Mouse (Mus musculus) lung, embryonic 15.5 days (tissue): Measurements from ENCODE around the gene Onecut1. TPM values are rescaled to one million over a fixed set of nuclear protein-coding genes. Genes with fewer than 3 reads are reported as not detected.

Experiments used
- ATAC-seq: fragments of 200-750 bp; cut with Nextera tagmentation; 2 replicates; pipeline ENCODE4 v1.8.0; 2017; ENCODE audit warnings: moderate number of reproducible peaks, borderline replicate concordance; ENCODE audit not compliant: low FRiP score, low TSS enrichment; ENCODE audit errors: extremely low read depth
- H3K27ac ChIP-seq: fragments of 300-500 bp; sonication (generic); 2 replicates; pipeline ENCODE4 v1.5.1; 2015; ENCODE audit warnings: moderate library complexity, mild to moderate bottlenecking, inconsistent platforms
- H3K27me3 ChIP-seq: fragments of 300-500 bp; sonication (generic); 2 replicates; pipeline ENCODE4 v1.6.1; 2015; ENCODE audit warnings: inconsistent platforms
- H3K36me3 ChIP-seq: fragments of 300-500 bp; sonication (generic); 2 replicates; pipeline ENCODE4 v1.6.1; 2015; ENCODE audit warnings: inconsistent platforms
- H3K4me1 ChIP-seq: fragments of 300-500 bp; sonication (generic); 2 replicates; pipeline ENCODE4 v1.6.1; 2015; ENCODE audit warnings: inconsistent platforms
- H3K4me2 ChIP-seq: fragments of 300-500 bp; sonication (generic); 2 replicates; pipeline ENCODE4 v1.6.1; 2015; ENCODE audit warnings: inconsistent platforms, mild to moderate bottlenecking, moderate library complexity
- H3K4me3 ChIP-seq: fragments of 300-500 bp; sonication (generic); 2 replicates; pipeline ENCODE4 v1.5.1; 2015; ENCODE audit warnings: mild to moderate bottlenecking, inconsistent platforms
- H3K9ac ChIP-seq: fragments of 300-500 bp; sonication (generic); 2 replicates; pipeline ENCODE4 v1.6.1; 2015; ENCODE audit warnings: inconsistent platforms
- H3K9me3 ChIP-seq: fragments of 300-500 bp; sonication (generic); 2 replicates; pipeline ENCODE4 v1.6.1; 2016; ENCODE audit warnings: inconsistent platforms
- WGBS: fragments of 180-500 bp; shearing (Covaris S2); methylation state at CpG from one replicate; pipeline ENCODE4 v1.1.7; 2015; 5-methylcytosine and 5-hydroxymethylcytosine counted together
- polyA plus RNA-seq: library from polyadenylated mRNA; unstranded; fragments of >200 nt; fragmentation: Nextera tagmentation; extraction: Ambion mirVana; gene quantifications from 2 replicates; pipeline ENCODE4 v1.2.1, GENCODE M21; 2015

Gene Onecut1
- polyA plus RNA-seq, 1 experiment from 2014 or later = not detected

GRCm38 (mm10) chr9:74896742-74897141 lies 35.0 kb downstream of the Onecut1 start:
- no peak for ATAC-seq
- Histone ChIP-seq H3K9me3 (no peaks in the 10 kb centered on the region), H3K27ac (no peak overlapping the region), H3K4me2 (no peak overlapping the region), H3K4me3 (no peak overlapping the region), H3K36me3 (no peaks in the 10 kb centered on the region), H3K4me1 (no peaks in the 10 kb centered on the region), H3K9ac (no peak overlapping the region), H3K27me3 (no peaks in the 10 kb centered on the region)
- WGBS = 80% methylated on average over 7 of the region's 7 CpGs

DNA sequence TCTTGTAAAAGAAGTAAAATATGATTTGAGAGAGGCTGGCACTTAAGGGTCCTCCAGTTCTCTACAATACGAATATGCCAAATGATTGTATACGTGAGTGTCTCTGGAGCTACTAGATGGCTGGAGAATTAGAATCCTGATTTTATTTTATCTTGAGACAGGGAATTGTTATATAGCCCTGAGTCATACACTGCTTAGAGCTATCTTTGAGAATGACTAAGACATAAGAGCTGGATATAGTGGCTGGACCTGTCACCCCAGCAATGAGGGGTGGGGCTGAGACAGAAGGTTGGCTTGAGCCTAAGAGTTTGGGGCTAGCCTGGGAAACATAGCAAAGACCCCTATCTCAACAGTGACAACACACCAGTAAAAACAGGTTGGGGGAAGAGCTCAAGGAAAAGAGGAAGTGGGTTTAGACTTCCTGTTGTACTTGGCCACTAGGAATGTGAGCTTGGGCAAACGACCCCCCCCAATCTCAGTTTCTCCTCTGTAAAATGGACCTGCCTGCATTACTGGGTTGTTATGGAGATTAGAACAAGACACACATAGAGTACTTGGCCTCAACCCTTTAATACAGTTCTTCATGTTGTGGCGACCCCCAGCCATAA lies 35.8 kb downstream of the Onecut1 start:
- no peak overlapping the region for H3K4me3 ChIP-seq
- no peak overlapping the region for H3K4me2 ChIP-seq
- ATAC-seq = no peak
- H3K9me3 ChIP-seq = no peaks in the 10 kb centered on the region
- H3K4me1 ChIP-seq = no peaks in the 10 kb centered on the region
- no peak overlapping the region for H3K27ac ChIP-seq
- no peaks in the 10 kb centered on the region for H3K36me3 ChIP-seq
- H3K9ac ChIP-seq = no peak overlapping the region
- WGBS = 75% methylated on average over 4 of the region's 4 CpGs
- H3K27me3 ChIP-seq = no peaks in the 10 kb centered on the region

GRCm38 (mm10) chr9:74900141-74900540 lies 38.4 kb downstream of the Onecut1 start:
- ATAC-seq = no peak
- Histone ChIP-seq H3K4me1 (no peaks in the 10 kb centered on the region), H3K4me2 (no peak overlapping the region), H3K36me3 (no peaks in the 10 kb centered on the region), H3K27me3 (no peaks in the 10 kb centered on the region), H3K27ac (no peak overlapping the region), H3K4me3 (no peak overlapping the region), H3K9ac (no peak overlapping the region), H3K9me3 (no peaks in the 10 kb centered on the region)
- WGBS = 85% methylated on average over 2 of the region's 2 CpGs

DNA sequence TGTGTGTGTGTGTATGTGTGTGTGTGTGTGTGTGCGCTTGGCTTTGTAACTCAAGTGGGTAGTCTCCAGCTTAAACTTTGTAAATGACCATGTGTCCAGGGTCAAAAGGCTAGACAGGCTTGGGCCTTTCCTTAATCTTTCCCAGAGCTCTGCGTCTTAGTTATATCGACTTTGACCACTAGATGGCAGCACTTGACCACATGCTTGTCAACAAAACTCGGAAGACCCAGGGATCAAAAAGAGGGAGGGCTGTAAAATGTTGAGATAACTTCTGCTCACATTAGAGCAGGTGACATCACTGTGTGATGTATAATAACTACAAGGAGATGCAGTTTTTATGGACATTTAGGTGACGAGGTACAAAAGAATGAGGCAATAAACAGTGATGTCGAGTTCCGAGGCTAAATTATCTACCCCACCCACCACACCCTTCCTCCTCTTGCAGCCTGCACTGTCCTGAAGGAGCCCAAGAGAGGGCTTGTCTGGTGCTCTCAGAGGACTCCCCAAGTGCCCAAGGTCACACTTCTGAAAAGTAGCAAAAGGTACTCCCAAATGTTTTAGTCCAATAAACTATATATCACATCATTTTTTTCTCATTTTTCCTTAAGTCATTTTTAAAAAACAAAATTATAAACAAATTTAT lies 43.3 kb downstream of the Onecut1 start:
- Histone ChIP-seq H3K27ac (no peak overlapping the region), H3K4me3 (no peak overlapping the region), H3K27me3 (no peaks in the 10 kb centered on the region), H3K4me2 (no peak overlapping the region), H3K9ac (no peak overlapping the region), H3K4me1 (0 out of 2 replicates have a peak, but pooled peaks cover 6% of the 10 kb centered on the region), H3K36me3 (no peaks in the 10 kb centered on the region), H3K9me3 (no peaks in the 10 kb centered on the region)
- no peak for ATAC-seq
- WGBS = 10% methylated on average over 7 of the region's 7 CpGs

DNA sequence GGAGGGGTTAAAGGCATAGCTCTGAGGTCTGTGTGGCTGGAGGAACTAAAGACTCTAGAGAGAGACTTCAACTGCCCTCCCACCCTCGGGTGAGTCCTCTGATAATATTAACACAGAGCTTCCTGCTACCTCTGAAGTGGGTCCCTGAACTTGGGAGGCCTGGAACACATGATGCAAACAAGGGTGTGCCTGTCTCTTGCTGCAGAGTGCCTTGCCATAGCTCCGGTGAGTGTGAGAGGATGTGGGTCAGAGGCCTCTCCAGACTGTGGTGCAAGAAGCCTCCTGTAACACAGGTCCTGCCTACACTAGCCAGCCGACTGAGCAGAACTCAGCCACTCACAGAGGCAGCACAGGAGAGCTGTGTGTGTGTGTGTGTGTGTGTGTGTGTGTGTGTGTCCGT lies 45.2 kb downstream of the Onecut1 start:
- ATAC-seq = peak; percentile 76
- Histone ChIP-seq H3K9ac (no peak overlapping the region), H3K4me1 (0 out of 2 replicates have a peak, but pooled peaks cover 6% of the 10 kb centered on the region), H3K27me3 (no peaks in the 10 kb centered on the region), H3K36me3 (no peaks in the 10 kb centered on the region), H3K27ac (no peak overlapping the region; the same call in 1 of the 2 replicates), H3K4me3 (no peak overlapping the region), H3K9me3 (no peaks in the 10 kb centered on the region), H3K4me2 (no peak overlapping the region)
- 17% methylated on average over 4 of the region's 4 CpGs for WGBS

DNA sequence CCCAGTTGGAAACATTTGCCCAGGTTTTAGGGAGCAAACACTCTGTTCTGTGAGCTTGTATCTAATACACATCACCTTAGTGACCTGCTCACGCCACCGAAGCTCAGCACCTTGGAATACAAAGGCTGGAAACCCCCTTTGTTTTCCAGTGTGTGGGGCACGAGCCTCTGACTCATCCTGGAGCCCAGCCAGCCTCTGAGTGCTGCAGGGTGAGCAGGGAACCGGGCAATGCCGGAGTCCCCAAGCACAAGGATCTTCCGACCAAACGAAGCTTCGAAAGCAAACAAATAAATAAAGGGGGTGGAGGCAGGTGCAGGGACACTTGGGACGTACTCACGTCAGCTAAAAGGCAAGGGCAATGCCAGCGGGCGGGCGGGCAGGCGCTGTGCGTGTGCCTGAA lies 47.5 kb downstream of the Onecut1 start:
- Histone ChIP-seq H3K4me3 (no peak overlapping the region), H3K4me1 (0 out of 2 replicates have a peak, but pooled peaks cover 6% of the 10 kb centered on the region), H3K27ac (no peak overlapping the region), H3K27me3 (no peaks in the 10 kb centered on the region), H3K4me2 (no peak overlapping the region), H3K9me3 (no peaks in the 10 kb centered on the region), H3K36me3 (no peaks in the 10 kb centered on the region), H3K9ac (no peak overlapping the region)
- no peak for ATAC-seq
- 55% methylated on average over 15 of the region's 15 CpGs for WGBS

GRCm38 (mm10) chr9:74910226-74910759 lies 48.6 kb downstream of the Onecut1 start:
- no peaks in the 10 kb centered on the region for H3K27me3 ChIP-seq
- no peaks in the 10 kb centered on the region for H3K36me3 ChIP-seq
- no peaks in the 10 kb centered on the region for H3K9me3 ChIP-seq
- no peak overlapping the region for H3K4me2 ChIP-seq
- no peak overlapping the region for H3K4me3 ChIP-seq
- no peak overlapping the region for H3K27ac ChIP-seq
- 76% methylated on average over 6 of the region's 6 CpGs for WGBS
- ATAC-seq = no peak
- no peak overlapping the region for H3K9ac ChIP-seq
- H3K4me1 ChIP-seq = 0 out of 2 replicates have a peak, but pooled peaks cover 6% of the 10 kb centered on the region

DNA sequence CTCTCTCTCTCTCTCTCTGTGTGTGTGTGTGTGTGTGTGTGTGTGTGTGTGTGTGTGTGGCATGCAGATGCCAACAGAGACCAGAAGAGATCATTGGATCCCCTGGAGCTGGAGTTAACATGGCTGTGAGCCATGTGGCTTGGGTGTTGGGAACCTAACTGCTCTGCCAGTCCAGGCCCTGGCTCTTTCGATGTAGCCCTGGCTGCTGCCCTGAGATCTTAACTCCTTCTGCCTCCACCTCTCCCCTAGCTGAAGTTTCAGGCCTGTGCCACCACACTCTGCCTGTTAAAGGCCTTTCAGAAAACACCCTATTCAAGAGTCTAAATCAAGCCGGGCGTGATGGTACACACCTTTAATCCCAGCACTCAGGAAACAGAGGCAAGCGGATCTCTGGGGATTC lies 49.7 kb downstream of the Onecut1 start:
- Histone ChIP-seq H3K27me3 (no peaks in the 10 kb centered on the region), H3K36me3 (no peaks in the 10 kb centered on the region), H3K9me3 (no peaks in the 10 kb centered on the region), H3K4me1 (0 out of 2 replicates have a peak, but pooled peaks cover 6% of the 10 kb centered on the region), H3K27ac (no peak overlapping the region), H3K9ac (no peak overlapping the region), H3K4me3 (no peak overlapping the region), H3K4me2 (no peak overlapping the region)
- 74% methylated on average over 4 of the region's 4 CpGs for WGBS
- ATAC-seq = no peak

DNA sequence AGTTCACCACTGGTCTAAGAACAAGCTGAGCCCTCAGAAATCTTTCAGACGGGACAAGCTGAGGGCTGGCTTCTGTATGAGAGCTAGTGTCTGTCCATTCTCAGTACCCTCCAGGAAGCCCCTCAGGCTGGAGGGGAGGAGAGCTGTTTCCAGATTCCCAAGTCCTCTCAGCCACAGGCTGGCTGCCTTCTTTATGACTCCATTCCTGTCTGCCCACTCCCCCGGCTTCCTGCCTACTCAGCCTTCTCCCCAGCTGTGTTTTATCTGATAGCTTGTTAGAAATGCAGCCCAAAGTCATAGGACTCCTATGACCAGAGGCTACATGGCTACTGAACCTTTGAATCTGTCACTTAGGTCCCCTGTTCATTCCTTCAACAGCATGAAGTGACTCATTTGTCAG lies 50.2 kb downstream of the Onecut1 start:
- H3K9me3 ChIP-seq = no peaks in the 10 kb centered on the region
- H3K4me1 ChIP-seq = 0 out of 2 replicates have a peak, but pooled peaks cover 6% of the 10 kb centered on the region
- no peak overlapping the region for H3K4me2 ChIP-seq
- no peak overlapping the region for H3K4me3 ChIP-seq
- H3K36me3 ChIP-seq = no peaks in the 10 kb centered on the region
- H3K27me3 ChIP-seq = no peaks in the 10 kb centered on the region
- no peak overlapping the region for H3K9ac ChIP-seq
- ATAC-seq = no peak
- no peak overlapping the region for H3K27ac ChIP-seq
- WGBS = 42% methylated on average over 2 of the region's 2 CpGs

DNA sequence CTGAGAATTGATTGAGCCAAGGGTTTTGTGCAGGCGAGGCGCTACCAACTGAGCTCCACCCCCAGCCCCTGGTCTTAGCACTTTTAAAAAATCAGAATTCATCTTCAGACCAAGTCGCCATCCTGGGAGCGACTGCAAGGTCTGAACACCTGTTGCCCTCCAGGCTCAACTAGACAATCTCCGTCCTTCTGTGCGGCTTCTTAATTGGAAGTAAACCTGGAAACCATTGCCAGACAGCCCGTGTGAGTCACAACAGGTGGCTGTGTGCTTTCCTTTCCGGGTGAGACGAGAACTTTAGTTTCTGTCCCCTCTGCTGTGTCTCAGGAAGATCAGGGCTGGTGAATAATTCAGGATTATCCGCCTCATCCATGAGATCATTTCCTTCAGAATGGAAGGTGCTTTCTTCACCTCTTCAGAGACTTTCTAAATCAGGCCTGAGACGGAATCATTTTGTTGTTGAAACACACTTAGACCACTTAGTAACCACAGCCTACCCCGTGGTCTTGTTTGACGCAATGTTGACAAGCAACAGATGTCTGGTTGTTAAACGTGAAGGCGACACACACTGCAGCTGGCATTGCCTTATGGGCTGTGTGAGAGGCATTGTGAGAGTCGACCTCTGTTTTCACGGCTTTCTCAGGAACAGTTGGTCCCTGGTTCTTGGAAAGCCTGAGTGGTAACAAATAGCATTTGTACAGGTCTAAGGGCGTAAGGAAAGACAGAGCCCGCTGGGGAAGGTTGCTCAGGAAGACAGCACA lies 51.1 kb downstream of the Onecut1 start:
- no peak for ATAC-seq
- H3K9ac ChIP-seq = no peak overlapping the region
- H3K4me1 ChIP-seq = 0 out of 2 replicates have a peak, but pooled peaks cover 6% of the 10 kb centered on the region
- H3K27me3 ChIP-seq = no peaks in the 10 kb centered on the region
- no peaks in the 10 kb centered on the region for H3K9me3 ChIP-seq
- no peak overlapping the region for H3K27ac ChIP-seq
- no peaks in the 10 kb centered on the region for H3K36me3 ChIP-seq
- WGBS = 68% methylated on average over 19 of the region's 19 CpGs
- H3K4me2 ChIP-seq = no peak overlapping the region
- no peak overlapping the region for H3K4me3 ChIP-seq

- Histone ChIP-seq H3K27ac (no peak overlapping the region), H3K36me3 (no peaks in the 10 kb centered on the region), H3K4me3 (no peak overlapping the region), H3K9ac (no peak overlapping the region), H3K4me1 (no peaks in the 10 kb centered on the region), H3K9me3 (no peaks in the 10 kb centered on the region), H3K4me2 (no peak overlapping the region), H3K27me3 (no peaks in the 10 kb centered on the region)
- no peak for ATAC-seq
- WGBS = 80% methylated on average over 3 of the region's 3 CpGs
Observed at GRCm38 (mm10) chr9:74915611-74916010, 53.9 kb downstream of the Onecut1 start.

DNA sequence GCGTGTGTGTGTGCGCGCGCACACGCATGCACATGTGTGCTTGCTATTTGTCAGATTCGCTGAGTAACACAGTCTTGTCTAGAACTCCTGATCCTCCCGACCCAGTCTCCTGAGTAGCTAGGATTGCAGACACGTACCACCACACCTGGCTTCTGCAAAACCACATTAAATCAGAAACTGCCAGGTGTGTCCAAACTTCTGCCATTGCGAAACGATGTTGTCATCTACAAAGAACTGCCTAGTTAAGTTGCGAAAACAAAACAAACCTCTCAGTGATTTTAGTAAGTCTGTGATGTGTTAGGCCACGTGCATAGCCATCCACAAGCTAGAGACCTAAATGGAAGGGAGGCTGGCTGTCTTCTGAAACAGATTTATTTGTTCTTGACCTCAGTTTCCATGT lies 58.7 kb downstream of the Onecut1 start:
- Histone ChIP-seq H3K9ac (no peak overlapping the region), H3K27ac (no peak overlapping the region), H3K9me3 (no peaks in the 10 kb centered on the region), H3K4me1 (no peaks in the 10 kb centered on the region), H3K27me3 (no peaks in the 10 kb centered on the region), H3K4me2 (no peak overlapping the region), H3K36me3 (no peaks in the 10 kb centered on the region), H3K4me3 (no peak overlapping the region)
- ATAC-seq = no peak
- WGBS = 89% methylated on average over 12 of the region's 12 CpGs
